Mouse (Mus musculus) common myeloid progenitor, adult 5-6 weeks (primary cell): ENCODE measurements around the gene Eefsec. TPM values are rescaled to one million over a fixed set of nuclear protein-coding genes. Genes with fewer than 3 reads are reported as not detected.

Experiments
- ATAC-seq: replicated peaks from 2 replicates; pipeline ENCODE4 v1.8.0; 2016; ENCODE audit warnings: low read depth, mild to moderate bottlenecking, moderate TSS enrichment, inconsistent platforms; ENCODE audit not compliant: poor library complexity, severe bottlenecking
- total RNA-seq: library from RNA; stranded (forward); fragments of 200-1000, 187-1606 nt; gene quantifications from 2 replicates; pipeline ENCODE4 v1.2.3, GENCODE M21; 2017

Gene Eefsec
- total RNA-seq = 16.9 and 18.7 TPM in 2 replicates

- peak; percentile 93 for ATAC-seq
Observed at GRCm38 (mm10) chr6:88446063-88447002, at the start of gene Eefsec. TSS of gene Eefsec (minus strand) at chr6:88446539.

DNA sequence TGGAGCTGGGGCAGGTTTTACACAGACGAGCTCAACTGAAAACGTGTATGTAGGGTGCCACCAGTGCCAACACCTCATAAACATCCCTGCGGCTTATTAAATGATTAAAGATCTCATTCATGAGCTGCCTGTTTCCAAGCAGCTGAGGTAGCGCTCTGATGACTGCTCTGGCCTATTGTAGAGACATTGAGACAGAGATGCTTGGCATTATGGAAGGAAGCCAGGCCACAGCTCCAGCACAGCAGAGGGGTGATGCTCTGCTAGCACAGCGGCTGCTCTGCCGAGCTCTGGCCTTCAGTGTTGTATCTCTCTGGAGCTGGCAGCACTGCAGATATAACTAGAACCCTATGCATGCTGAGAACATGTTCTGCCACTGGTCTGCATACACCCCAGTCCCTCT lies 47.4 kb upstream of the Eefsec start:
- no peak for ATAC-seq

GRCm38 (mm10) chr6:88490629-88491354 lies 44.5 kb upstream of the Eefsec start:
- no peak for ATAC-seq

- no peak for ATAC-seq
Observed at GRCm38 (mm10) chr6:88489834-88490233, 43.5 kb upstream of the Eefsec start.

DNA sequence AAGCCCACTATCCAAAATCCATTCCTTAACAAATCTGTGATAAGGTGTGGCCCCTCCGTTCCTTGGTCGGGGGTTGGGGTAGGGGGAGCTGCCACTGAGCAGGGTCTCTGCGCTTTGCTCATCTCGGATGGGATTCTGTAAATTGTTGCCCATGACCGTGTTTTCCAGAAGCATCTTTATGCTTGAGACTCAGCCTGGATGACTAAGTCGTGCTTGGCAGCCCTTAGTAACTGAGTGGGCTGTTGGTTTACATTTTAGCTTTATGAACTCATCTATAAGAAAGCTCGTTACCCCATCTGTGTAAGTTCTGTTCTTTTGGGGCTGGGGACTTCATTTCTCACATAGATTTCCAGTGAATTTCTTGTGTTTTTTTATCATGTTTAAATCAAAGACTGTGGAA lies 42.7 kb upstream of the Eefsec start:
- no peak for ATAC-seq

- ATAC-seq = peak; percentile 66
Observed at GRCm38 (mm10) chr6:88486893-88487292, 40.6 kb upstream of the Eefsec start.

DNA sequence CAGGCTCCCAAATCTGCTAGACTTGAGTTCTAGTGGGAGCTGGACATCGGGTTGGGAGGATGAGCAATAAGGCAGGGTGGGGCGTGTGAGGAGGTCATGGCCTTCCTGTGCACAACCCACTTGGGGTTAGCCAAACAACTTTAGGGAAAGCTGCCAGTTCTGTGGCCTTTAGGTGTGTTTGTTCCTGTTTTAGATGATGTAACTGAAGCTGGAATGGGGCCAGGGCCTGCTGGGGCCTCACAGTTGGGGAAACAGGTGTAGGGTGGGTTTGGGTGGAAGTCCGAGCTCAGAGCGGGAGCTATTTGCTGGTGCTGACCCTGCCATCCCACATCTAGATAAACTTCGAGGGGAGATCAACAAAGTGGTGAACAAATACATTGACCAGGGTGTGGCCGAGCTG lies 39.0 kb upstream of the Eefsec start:
- no peak for ATAC-seq

DNA sequence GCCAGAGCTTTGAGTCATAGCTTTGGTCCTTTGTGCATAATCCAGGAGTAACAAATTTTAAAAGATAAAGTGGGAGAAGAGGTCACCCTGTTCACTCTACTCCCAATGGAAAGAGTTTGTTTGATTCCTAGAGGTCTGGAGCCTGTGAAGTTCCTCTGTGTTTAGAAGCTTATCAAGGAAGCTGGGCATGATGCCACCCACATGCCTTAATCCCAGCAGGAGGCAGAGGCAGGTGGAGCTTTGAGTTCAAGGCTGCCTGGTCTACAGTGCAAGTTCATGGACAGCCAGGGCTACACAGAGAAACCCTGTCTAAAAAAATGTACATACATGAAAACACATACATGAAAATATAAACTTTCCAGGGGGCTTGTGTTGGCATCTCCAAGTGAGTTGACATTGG lies 37.6 kb upstream of the Eefsec start:
- ATAC-seq = no peak

DNA sequence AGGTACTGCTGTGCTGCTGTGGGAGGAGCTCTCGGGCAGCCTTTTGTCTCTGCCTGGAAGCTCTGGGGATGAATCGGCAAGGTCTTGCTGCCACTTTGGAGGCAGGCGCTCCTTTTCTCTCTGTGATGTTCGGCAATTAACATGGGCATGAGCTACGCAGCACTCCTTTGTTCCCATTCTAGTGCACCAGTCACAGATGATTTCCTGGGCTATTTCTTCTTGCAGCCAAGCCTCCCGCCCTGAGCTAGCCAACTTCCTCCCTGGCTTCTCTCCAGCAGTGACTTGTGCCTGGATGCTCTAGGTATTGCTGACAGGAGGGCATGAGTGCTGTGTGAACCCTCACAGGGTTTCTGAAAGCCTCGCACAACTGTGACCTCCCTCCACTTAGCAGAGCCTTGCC lies 36.8 kb upstream of the Eefsec start:
- ATAC-seq = no peak

DNA sequence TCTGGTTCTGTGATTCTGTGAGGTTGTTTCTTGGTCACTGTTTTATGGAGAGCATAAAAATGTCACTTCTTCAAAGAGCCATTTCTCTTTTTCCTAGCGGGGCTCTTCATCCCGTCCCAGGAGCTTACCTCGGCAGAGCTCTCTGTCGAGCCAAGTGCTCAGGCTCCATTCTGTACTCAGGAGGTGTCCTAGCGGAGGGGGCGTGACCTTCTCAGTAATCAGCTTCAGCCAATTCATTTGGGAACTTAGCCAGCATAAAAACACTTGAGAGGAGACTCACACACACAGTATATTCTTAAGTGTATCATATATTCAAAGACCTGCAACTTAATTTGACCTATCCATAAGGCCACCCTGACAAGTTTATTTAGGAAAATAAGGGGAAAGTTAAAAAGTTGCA lies 34.1 kb upstream of the Eefsec start:
- no peak for ATAC-seq

GRCm38 (mm10) chr6:88469878-88470277 lies 23.5 kb upstream of the Eefsec start:
- no peak for ATAC-seq

DNA sequence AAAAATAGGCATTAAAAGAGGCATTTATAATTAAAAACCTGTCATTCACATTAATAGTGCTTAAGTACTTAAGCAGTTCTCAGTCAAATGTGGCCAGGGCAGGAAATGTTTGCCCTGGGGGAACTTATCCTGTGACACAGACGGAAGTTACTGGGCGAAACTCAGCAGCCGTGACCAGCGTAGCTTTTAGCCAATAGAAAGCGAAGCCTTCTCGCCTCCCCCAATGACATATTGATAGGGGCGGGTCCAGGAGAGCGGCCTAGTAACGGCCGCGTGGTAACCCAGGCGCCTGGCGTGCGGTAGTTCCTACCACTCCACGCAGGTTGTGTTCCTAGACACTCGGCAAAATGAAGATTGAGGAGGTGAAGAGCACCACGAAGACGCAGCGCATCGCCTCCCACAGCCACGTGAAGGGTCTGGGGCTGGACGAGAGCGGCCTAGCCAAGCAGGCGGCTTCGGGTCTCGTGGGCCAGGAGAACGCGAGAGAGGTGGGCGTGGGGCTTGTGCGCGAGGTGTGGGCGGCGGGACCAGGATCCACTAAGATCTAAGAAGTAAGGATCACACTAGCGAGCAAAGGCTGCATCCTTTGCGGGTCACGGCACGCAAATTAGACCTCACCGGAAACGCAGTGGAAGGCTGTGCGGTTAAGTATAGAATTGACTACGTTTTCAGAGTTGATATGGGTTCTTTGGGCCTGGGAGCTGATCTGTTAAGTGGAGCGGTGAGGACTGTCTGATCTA lies 19.0 kb upstream of the Eefsec start, which contains the start of gene Ruvbl1:
Gene Ruvbl1 (plus strand): TSS at position 229 of the 740 bp plus-strand sequence.
- ATAC-seq = peak; percentile 99

DNA sequence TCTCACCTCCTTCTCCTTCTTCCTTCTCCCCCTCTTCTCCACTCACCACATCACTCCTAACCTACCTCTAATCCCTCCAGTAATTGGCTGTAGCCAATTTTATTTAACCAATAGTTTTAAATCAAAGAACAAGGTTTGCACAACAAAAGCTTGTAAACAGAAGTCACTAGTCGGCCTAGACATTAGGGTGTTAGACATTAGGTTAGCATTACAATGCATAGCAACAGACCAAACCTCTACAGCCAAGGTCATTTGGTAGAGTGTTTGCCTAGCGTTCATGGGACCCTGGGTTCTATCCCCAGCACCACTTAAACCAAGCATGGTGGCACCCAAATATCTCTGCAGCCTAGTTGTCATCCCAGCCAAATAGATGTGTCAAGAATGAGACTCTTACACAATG lies 8.2 kb upstream of the Eefsec start:
- ATAC-seq = no peak

GRCm38 (mm10) chr6:88447454-88447853 lies 1.1 kb upstream of the Eefsec start:
- ATAC-seq = no peak

- ATAC-seq = peak; percentile 17; the same call in 1 of the 2 replicates
Observed at GRCm38 (mm10) chr6:88445661-88446060, 678 bp downstream of the Eefsec start.

DNA sequence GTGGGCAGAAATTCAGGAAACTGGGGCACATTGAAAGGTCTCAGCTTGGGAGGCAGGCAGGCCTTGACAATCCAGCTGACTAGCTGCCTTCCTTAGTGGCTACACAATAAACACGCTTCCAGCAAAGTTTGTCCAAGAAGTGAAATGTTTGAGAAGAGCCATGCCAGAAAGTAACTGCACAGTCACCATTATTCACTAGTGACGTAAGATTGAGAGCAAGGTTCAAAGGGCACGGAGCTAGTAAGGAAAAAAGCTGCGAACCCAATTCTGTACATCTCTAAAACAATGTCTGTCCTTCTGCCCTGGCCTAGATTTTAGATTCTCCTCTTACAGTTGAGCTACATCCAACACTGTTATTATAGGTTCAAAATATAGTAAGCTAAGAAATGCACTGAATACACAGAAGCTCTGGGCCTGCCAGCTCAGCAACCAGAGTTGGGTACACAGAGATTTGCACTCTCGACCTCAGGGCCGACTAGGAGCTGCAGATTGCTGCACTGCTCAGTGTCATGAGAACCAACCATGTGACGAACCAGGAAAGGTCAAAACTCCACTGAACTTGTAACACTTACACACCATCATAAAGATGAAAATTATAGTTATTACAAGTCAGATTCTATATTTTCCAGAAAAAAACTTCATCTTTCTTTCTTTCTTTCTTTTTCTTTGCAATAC lies 2.1 kb downstream of the Eefsec start:
- no peak for ATAC-seq

DNA sequence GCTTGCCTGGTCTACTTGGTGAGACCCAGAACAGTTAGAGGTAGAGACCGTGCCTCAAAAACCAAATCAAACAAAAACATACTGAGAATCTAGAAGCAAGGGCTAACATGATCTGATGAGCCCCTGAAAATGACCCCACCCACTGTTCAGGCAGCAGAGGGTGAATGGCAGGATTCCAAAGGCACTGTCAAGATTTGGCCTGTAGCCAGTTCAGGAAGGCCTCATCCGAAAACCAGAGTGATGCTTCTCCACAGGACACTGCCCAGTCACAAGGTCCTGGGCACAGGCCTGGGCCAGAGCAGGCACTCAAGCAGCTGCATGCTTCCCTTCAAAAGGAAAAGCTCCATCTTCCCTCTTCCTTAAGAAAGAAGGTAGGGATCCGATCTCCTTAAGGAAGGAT lies 2.9 kb downstream of the Eefsec start:
- ATAC-seq = no peak

- ATAC-seq = no peak
Observed at GRCm38 (mm10) chr6:88442551-88442950, 3.8 kb downstream of the Eefsec start.

GRCm38 (mm10) chr6:88439056-88439455 lies 7.3 kb downstream of the Eefsec start:
- no peak for ATAC-seq

DNA sequence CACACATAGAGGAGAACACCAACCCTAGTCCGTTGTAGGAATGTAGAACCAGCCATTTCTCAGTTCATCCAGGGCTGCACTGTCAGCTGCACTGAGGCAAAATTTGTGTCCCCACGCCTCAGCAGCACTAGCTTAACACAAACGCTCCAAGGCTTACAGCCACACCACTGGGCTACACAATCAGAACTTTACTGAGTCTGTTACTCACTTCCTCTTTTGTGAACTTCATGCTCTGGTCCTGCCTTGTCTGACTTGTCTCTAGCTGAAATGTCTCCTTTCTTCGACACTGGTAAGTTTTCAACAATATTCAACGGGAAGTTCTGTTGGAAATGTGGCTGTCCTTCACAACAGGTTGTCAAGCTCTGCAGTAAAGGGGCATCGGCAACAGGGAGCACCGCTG lies 10.7 kb downstream of the Eefsec start:
- peak; percentile 69 for ATAC-seq
